Mouse (Mus musculus): ENCODE results near the gene Tdrd5.
"Not testable (repeated sequence)": the region's sequence is repeated elsewhere in the genome, so short reads cannot be mapped to it uniquely, and the experiment has no call there.

Gene Tdrd5

DNA sequence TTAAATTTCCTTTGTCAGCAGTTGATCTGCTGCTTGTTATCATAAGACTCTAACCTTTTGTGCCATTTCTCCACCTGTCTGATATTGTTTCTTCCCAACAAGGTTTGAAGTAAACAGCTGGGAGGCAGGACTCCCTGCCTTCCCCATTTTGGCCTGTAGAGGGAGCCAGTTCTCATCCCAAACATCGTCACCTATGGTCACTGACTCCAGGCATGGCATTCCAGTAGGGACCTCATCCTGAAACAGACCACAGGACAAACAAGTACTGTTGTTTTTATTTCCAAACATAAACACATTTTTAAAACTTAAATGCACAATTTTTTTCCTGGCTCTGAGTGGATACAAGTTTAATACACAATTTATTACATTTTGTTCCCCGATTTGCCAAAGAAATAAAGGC lies 40.1 kb downstream of the Tdrd5 start:
- DNase-seq (ENCODE audit: low spot score in 2 of 2) = peak in 1 of 2 experiments; percentile 16

DNA sequence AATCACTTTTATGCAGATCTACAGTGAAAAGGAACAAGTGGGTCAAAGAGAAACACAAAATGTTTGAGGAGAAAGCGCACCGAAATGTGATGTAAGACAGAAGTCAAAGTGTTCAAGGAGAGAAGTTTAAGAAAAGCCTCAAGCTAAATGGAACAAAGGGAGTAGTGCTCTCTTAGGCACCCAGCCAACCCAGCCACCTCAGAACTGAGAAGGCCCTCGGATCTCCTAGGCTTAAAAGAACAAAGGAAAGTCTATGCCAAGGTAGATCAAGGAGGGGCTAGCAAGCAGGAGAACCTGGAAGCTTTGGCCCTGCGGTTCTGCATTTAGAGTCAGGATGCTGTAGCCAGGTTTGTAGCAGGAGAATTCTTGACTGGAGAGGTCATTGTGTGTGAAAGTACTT lies 48.6 kb downstream of the Tdrd5 start:
- DNase-seq (ENCODE audit: low spot score in 2 of 2) = no peak

DNA sequence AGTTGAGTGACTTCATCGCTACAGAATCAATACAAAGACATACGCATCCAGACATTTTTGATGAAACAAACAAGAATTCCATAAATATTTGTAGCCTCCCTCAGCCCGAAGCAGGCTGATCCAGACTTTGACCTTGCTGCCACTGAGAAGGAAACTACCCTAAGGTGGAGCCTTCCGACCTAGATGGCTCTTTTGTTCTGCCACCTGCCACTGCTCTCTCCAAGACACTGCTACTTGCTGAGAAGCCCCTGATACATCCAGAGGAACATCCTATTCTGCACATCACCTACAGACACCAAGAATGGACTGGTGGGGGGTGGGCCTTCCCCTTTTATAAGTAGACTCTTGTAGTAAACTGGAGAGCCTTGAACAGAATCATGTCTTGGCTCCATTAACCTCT lies 52.4 kb downstream of the Tdrd5 start:
- DNase-seq (ENCODE audit: low spot score in 2 of 2) = not testable (repeated sequence)

DNA sequence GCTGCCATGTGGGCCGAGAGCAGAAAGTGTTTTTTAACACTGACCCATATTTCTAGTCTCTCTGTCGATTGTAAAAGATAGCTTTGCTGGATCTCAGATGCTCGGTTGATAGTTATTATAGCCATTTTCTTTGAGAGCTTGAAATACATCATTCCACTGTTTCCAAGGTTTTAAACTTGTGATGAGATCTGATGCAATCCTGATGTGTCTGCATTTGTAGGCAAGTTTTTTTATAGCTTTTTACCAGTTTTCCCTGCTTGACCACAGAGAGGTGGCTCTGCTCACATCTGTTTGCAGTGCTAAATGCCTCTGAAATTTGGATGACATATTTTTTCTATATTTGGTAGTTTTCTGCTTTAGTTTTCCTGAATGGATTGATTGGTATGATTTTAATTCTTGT lies 55.6 kb downstream of the Tdrd5 start:
- DNase-seq (ENCODE audit: low spot score in 2 of 2) = no peak

DNA sequence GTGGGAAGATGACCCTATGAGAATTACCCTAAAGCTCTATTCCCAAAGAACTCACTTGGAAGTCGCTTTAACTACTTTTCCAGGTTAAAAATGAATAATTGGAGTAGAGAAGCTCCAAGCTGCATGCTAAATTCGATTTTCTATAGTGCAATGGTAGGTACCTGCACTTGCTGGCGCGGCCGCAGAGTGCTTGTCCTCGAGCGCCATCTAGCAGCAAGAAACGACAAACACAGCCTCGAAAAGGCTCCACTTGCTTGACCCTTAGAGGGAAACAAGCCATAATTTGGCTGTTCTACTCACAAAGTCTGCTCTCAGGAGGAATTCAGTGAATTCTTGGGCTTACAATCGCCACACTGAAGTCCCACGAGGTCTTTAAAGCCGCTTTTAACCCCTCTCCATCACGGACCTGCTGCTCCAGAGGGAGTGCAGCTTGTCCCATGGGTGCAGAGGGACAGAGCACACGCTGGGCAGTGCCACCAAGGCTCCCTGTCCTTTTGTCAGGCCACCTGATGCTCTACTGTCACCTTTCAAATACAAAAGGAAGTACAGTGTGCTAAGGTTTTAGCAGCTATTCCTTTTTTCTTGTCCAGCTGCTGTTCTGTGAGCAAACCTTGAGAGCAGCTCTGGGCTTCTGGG lies 61.6 kb downstream of the Tdrd5 start:
- DNase-seq (ENCODE audit: low spot score in 2 of 2) = peak in 1 of 2 experiments; percentile 44

DNA sequence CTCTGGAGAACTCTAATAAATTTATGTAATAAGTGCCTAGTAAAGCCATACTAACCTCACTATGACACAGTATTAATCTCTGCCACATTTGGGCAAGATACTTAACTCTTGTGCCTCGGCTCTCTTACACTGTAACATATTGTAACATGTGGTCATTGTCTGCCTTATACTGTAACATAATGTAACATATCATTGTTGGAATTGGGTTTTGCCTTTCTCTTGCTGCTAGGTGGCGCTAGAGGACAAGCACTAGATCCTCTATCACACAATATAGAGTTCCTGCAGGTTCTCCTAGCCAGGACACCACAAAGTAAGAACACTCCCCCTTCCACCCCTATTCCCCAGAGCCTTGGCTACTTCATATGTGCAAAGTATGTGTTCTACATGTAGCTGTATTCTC lies 62.4 kb downstream of the Tdrd5 start:
- peak in 1 of 2 experiments; percentile 27 for DNase-seq (ENCODE audit: low spot score in 2 of 2)

DNA sequence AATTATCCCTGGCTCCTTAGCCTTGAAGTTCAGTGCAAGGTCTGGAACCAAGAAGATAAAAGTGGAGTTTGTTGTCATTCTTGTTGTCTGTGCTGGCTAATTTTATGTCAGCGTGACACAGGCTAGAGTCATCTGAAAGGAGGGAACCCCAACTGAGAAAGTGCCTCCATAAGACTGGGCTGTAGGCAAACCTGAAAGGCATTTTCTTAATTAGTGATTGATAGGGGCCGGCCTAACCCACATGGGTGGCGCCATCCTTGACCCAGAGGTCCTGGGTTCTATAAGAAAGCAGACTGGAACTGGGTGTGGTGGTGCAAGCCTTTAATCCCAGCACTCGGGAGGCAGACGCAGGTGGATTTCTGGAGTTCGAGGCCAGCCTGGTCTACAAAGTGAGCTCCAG lies 72.3 kb downstream of the Tdrd5 start:
- DNase-seq (ENCODE audit: low spot score in 2 of 2) = no peak

DNA sequence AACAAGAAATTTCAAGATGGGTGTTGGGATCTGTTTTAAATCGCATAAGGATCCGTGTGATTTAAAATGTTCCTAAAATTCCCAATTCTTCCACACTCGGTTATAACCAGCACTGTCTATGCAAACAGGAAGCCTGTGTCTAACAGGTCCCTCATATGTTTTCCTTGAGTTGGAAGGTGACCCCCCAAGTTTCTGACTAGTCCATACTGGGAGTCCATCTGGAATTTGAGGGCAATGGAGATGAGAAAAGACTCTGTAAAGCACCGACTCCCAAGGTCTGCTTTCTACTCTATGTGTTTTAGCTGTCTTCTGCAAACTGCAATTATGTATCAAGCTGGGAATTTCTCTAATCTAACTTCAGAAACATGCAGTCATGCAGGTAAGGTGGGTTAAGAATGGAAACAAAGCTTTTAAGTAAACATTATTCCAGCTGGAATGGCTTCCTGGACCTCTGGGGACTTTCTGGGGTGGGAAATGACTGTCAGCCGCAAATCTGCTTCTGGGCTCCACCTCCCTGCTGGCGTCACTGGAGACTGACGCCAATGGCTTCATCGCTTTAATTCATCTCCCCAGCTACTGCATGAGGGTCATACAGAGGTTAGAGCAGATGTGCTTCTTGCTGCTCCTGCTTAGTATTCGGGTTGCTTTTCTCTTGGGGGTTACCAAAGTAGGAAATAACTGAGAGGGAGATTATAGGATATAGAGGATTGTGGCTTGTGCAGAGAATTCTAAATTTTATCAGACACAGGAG lies 73.0 kb downstream of the Tdrd5 start:
- no peak for DNase-seq (ENCODE audit: low spot score in 2 of 2)

DNA sequence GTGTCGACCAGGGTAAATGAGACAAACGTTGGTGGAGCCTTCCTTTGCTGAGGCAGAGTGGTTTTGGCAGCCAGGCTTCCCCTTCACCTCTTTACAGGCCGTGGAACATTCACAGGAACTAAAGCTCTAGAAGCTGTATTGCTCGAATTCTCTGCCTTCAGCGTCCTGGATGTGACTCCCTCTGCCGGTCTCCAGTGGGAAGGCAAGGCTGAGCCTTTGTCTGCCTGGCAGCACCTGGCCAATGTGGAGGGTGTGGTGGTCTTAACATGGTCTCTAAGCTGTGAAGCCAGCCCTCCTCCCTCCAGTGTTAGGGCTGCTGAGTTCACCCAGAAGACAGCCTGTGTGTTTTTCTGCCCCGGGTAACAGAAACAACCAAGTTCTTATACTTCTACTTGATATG lies 74.0 kb downstream of the Tdrd5 start:
- DNase-seq (ENCODE audit: low spot score in 2 of 2) = peak in 1 of 2 experiments; percentile 21

DNA sequence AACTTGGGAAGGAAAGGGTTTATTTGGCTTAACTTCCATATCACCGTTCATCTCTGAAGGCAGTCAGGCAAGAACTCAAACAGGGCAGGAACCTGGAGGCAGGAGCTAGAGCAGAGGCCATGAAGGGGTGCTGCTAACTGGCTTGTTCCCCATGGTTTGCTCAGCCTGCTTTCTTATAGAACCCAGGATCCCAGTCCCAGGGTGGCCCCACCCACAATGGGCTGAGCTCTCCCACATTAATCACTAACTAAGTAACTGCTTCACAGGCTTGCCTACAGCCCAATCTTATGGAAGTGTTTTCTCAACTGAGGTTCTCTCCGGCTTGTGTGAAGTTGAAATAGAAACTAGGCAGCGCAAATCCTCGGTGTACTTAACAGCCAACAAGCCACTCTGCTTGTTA lies 74.7 kb downstream of the Tdrd5 start:
- DNase-seq (ENCODE audit: low spot score in 2 of 2) = no peak

DNA sequence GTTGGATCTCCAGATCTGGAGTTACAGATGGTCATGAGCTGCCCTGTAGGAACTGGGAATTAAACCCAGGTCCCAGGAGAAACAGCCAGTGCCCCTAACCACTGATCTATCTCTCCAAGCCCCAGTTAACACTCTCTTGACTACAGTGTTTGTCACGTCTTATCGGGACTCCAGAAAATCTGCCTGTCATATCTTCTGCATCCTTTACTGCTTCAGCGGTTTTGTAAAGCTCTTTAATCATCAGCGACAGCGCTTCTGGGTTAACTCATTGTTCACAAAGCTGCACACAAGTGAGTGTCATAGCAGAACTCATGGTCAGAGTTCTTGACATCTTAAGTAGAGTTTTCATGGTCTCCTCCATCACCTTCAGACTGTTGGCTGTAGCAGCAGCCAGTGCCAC lies 76.6 kb downstream of the Tdrd5 start:
- no peak for DNase-seq (ENCODE audit: low spot score in 2 of 2)

DNA sequence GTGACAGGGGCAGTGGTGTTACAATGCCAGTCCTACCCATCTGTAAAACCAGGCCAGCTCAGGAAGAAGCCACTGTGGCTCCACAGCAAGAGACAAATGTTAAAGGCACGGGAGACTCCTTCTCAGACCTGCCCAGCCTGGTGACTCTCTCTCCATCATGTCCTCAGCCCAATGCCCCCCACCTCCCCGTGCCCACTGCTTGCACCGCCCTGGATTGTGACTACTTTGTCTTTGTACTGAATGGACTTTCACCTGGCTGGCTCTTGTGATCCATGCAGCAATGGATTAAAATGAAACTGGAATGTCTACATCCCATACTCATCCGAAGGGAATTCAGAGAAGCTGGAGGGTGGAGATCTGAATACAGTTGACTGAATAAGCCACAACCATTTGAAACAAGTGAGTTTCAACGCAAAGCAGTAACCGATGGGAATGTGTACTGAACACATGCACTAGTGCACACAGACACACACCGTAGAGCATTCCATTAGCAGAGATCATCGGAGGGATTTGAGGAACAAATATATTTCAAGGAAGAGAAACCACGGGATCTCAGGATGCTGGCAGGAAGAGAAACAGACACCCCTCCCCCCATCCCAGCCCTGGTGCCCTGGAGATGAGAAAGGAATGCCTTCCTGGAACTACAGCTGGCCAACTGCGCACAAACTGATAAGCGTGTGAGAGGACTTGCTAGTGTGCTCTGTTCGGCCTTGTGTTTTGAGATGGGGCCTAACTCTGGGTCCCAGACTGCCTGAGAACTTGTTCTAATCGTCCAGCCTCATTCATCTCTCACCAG lies 81.1 kb downstream of the Tdrd5 start:
- DNase-seq (ENCODE audit: low spot score in 2 of 2) = no peak

DNA sequence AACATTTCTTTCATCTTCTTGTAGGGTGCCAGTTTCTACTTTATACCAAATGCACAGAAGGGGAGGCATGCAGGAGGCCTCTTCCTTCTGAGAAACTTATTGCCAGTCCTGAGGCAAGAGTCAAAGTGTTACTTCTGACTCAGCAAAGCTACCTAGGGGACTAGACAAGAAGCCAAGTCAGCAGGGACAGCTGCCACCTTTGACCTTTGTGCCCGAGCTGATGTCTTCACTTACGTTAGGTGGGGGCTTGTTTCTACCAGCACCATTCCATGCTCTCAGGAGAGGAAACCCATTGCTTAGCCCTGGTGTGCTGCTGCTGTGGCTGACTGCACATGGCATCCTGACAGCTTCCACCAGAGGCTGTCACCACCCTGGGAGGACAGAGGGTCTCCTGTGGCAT lies 82.1 kb downstream of the Tdrd5 start:
- no peak for DNase-seq (ENCODE audit: low spot score in 2 of 2)

DNA sequence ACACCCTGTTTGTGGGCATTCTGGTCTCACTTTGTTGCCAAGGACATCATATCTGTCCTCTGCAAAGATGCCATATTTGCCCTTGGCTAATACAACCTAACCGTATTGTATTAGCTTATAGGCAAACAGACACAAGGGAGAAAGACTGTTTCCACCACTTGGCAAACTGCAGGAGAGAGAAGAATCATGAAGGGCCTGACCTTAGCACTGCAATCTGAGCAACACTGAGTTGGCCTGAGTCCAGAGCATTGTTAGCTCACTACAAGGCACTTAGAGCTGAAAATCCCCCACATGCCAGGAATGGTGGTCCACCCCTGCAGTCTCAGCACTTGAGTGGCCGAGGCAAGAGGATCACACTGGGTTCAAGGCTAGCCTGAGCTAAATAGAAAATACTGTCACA lies 84.9 kb downstream of the Tdrd5 start:
- DNase-seq (ENCODE audit: low spot score in 2 of 2) = no peak

DNA sequence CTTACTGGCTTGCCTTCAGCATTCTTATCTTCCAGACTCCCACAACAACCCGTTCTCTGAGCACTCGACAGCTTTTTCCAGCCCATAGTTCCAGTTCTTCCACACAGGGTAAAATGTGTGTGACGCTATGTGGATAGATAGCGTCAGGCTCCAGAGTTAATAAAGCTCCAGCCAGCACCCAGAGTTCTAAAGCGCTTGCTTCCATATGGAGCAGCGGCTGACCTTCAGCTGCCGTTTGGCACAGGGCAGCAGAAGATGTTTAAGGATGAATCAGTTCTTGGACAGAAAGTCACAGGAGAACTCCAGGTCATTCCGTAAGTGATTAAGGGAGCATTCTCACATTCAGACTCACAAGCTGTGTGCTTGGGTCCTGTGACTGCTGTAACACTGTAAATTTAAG lies 85.5 kb downstream of the Tdrd5 start:
- DNase-seq (ENCODE audit: low spot score in 2 of 2) = no peak

DNA sequence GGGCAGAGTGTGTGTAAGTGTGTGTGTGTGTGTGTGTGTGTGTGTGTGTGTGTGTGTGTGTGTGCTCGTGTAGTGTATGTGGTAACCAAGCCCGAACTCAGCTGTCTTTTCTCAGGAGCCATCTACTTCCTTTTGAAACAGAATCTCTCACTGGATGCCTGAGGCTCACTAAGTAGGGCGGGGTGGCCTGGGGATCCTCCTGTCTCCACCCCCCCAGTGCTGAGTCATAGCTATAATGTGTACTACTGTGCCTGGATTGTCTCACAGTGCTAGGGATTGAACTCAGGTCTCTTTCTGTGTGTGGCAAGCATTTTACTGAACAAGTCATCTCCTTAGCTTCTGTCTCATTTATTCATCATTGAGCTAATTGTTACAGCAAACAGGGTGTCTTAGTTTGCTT lies 86.1 kb downstream of the Tdrd5 start:
- peak in 1 of 2 experiments; percentile 22 for DNase-seq (ENCODE audit: low spot score in 2 of 2)

DNA sequence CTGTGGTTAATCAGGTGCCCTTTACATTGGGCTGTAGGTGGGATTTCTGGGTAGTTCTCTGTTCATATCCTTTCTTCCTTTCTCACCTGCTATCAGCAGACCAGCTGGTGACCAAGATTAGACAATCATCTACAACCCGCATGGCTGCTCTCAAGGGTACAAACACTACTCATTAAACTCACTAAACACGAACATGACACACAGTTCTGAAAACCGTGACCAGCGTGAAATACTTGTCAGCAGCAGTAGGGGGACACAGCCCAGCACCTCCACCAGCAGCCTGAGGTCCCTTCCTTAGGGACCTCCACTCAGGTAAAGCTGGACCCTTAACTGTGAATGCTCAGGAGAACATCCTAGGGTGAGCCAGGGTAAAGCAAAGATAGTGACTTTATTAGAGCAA lies 87.2 kb downstream of the Tdrd5 start:
- DNase-seq (ENCODE audit: low spot score in 2 of 2) = no peak

DNA sequence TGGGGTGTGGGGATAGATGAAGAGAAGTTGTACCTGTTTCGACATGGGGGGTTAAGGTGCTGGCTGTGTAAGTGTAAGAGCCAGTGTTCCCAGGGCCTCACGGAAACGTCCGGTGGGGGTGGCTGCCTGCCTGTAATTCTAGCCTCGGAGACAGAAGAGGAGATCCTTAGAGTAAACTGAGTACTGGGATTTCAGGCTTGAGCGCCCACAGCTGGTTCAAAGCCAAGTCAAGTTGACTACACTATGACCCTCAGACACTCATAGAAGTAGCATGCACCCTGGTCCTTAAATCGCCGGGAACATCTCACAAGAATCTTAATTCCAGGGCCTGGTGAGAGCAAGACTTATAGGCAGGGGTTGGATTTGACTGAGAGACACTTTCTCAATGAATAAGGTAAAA lies 88.8 kb downstream of the Tdrd5 start:
- no peak for DNase-seq (ENCODE audit: low spot score in 2 of 2)

DNA sequence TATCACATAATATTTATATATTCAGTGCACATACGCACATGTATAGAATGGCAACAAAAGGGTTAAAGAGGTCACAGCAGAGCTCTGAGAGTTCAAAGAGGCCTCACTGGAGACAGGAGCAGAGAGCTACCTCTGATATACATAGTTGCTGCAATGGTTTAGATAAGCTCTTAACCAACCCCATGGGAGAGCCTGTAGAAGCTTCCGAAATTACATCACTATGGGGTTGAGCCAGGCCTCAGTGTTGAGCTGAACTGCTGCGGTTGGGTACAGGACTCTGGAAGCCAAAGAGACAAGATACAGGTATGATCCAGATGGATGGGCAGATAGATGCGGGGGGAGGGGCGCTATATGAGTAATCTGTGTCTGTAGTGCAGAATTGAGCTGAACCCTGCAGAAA lies 90.5 kb downstream of the Tdrd5 start:
- no peak for DNase-seq (ENCODE audit: low spot score in 2 of 2)

DNA sequence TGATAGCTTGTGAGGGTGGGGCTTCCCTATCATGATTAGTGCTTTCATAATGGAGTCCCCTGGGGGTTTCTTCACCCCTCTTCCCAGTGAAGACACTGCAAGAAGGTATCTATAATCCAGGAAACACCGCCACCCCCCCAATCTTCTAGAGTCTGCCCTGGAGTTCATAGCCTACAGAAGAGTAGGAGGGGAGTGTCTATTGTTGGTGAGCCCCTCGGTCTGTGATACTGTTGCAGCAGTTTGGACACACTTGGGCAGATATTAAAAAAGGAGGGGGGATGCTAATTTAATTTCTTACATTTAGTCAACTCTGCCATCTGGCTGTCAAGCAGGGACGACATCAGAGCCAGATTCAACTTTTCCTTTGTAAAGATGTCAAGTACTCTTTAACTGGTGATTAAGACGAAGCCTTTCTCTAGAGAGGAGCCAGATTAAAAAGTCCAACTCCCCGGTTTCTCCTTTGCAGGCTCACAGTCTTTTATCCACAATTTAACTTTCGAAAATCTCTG lies 91.6 kb downstream of the Tdrd5 start:
- DNase-seq (ENCODE audit: low spot score in 2 of 2) = no peak

Measured in spleen, postnatal 14 days (tissue).